Mouse (Mus musculus) small intestine, adult 2 months (tissue): ENCODE measurements around the gene Zfp568.

Source experiments
- CTCF ChIP-seq: fragments of 200-500 bp; IDR thresholded peaks from 2 replicates; pipeline ENCODE4 v1.5.1; 2012; ENCODE audit warnings: low read depth, mild to moderate bottlenecking, control low read depth, inconsistent platforms, low read length, moderate library complexity, mixed read lengths; ENCODE audit not compliant: insufficient replicate concordance, insufficient read length; ENCODE audit errors: extremely low read depth
- POLR2A ChIP-seq: fragments of 200-500 bp; IDR thresholded peaks from 2 replicates; pipeline ENCODE4 v1.6.1; 2012; ENCODE audit warnings: low read depth, mild to moderate bottlenecking, control low read depth, inconsistent platforms, low read length, moderate library complexity

GRCm38 (mm10) chr7:30025358-30025757 lies 41.6 kb downstream of the Zfp568 start:
- TF ChIP-seq CTCF (no peak), POLR2A (no peak)
